Mouse (Mus musculus) CH12.LX (cell line): ENCODE data around the gene Gm8126.
"Not testable (repeated sequence)": the region's sequence is repeated elsewhere in the genome, so short reads cannot be mapped to it uniquely, and the experiment has no call there.

ENCODE experiments used
- CHD1 ChIP-seq: IDR thresholded peaks from 2 replicates; pipeline ENCODE4 v1.6.1; 2012; ENCODE audit warnings: low read depth, low read length, improper control_type of control experiment, inconsistent platforms
- CTCF ChIP-seq, 2 experiments: IDR thresholded peaks in 1 of 2; conservative IDR thresholded peaks in 1 of 2; 2 replicates each; pipeline ENCODE4 v1.5.1; 2011 to 2012; ENCODE audit warnings: low read depth in 2 of 2, low read length in 2 of 2, improper control_type of control experiment in 1 of 2, inconsistent platforms in 1 of 2, mild to moderate bottlenecking in 1 of 2, moderate library complexity in 1 of 2
- MAFK ChIP-seq: IDR thresholded peaks from 2 replicates; pipeline ENCODE4 v1.6.1; 2011; ENCODE audit warnings: low read length, improper control_type of control experiment; ENCODE audit not compliant: insufficient replicate concordance
- MAX ChIP-seq: IDR thresholded peaks from 2 replicates; pipeline ENCODE4 v1.6.1; 2011; ENCODE audit warnings: low read length, improper control_type of control experiment
- MXI1 ChIP-seq: IDR thresholded peaks from 2 replicates; pipeline ENCODE4 v1.6.1; 2011; ENCODE audit warnings: mild to moderate bottlenecking, low read depth, low read length, improper control_type of control experiment
- NRF1 ChIP-seq: IDR thresholded peaks from 2 replicates; pipeline ENCODE4 v1.6.1; 2014; ENCODE audit warnings: low read depth, mild to moderate bottlenecking, inconsistent platforms, low read length, improper control_type of control experiment, moderate library complexity
- TCF12 ChIP-seq: IDR thresholded peaks from 2 replicates; pipeline ENCODE4 v1.6.1; 2014; ENCODE audit warnings: low read depth, mild to moderate bottlenecking, inconsistent platforms, low read length, improper control_type of control experiment
- ZC3H11A ChIP-seq: IDR thresholded peaks from 2 replicates; pipeline ENCODE4 v1.6.1; 2012; ENCODE audit warnings: low read depth, mild to moderate bottlenecking, inconsistent platforms, low read length, improper control_type of control experiment

GRCm38 (mm10) chr14:43235204-43235603 lies 23.2 kb upstream of the Gm8126 start, which contains the start of gene Gm8122:
- TF ChIP-seq CTCF (conservative IDR thresholded peaks at IDR 0.05 in 1 of 2, IDR thresholded peaks at IDR 0.05 in 1 of 2; ENCODE audit: low read depth in 2 of 2, low read length in 2 of 2); ZC3H11A; MAX; NRF1; MXI1; MAFK; TCF12; CHD1: not testable (repeated sequence)
